In genomic region chr6:83456131-83456983, GRCm38 (mm10) we compare ENCODE assay signal across 7 mouse cellular contexts. TPM values are rescaled to one million over a fixed set of nuclear protein-coding genes. Genes with fewer than 3 reads are reported as not detected.
A peak's percentile ranks its signal among the peaks of the same experiment; 100 is the strongest.
DNase-seq lines count a peak whose midpoint lies in the region; ATAC-seq and TF ChIP-seq lines count a peak whose summit lies in the region.

No protein-coding gene starts in this region.

- WGBS in hindbrain, embryonic 16.5 days = 0% methylated on average over 38 of the region's 105 CpGs
- WGBS in limb, embryonic 14.5 days = 2% methylated on average over 42 of the region's 105 CpGs
- WGBS in midbrain, embryonic 14.5 days = under 1% methylated on average over 80 of the region's 105 CpGs
- WGBS in spleen, adult 2 months = 0% methylated on average over 44 of the region's 105 CpGs

- no peak for TF ChIP-seq CTCF in spleen, adult 2 months (IDR thresholded peaks at IDR 0.05; ENCODE audit: extremely low read depth, insufficient read depth, insufficient read length, insufficient replicate concordance)

- DNase-seq in cerebellum, postnatal 25 days = peak; percentile 72 to 79
- peak; percentile 48 to 68 for DNase-seq in gastrocnemius, adult 8-10 months (ENCODE audit: low spot score in 2 of 2)
- peak; percentile 61 for DNase-seq in limb, embryonic 14.5 days (ENCODE audit: low spot score)
- peak; percentile 91 for DNase-seq in midbrain, embryonic 14.5 days
- peak; percentile 45 to 83 for DNase-seq in spleen, adult 2 months (ENCODE audit: low read depth in 1 of 2, low spot score in 2 of 2)

- H3K4me2 ChIP-seq in hindbrain, embryonic 16.5 days (ENCODE audit: low read length) = peak overlapping the region; percentile 94
- peak overlapping the region; percentile 90 for H3K4me2 ChIP-seq in limb, embryonic 14.5 days (replicated peaks; ENCODE audit: low read depth, low read length, severe bottlenecking)
- H3K4me2 ChIP-seq in midbrain, embryonic 14.5 days (ENCODE audit: low read length) = peak overlapping the region; percentile 92

- no peak for TF ChIP-seq POLR2A in limb, embryonic 14.5 days (IDR thresholded peaks at IDR 0.05; ENCODE audit: borderline replicate concordance, extremely low read depth, insufficient read depth, insufficient read length)
- TF ChIP-seq POLR2A in spleen, adult 2 months (IDR thresholded peaks at IDR 0.05; ENCODE audit: low read depth, low read length) = no peak; the same call in 1 of the 2 replicates

- peak overlapping the region; percentile 79 for H3K4me3 ChIP-seq in hindbrain, embryonic 16.5 days (ENCODE audit: low read length)
- peak overlapping the region; percentile 81 for H3K4me3 ChIP-seq in limb, embryonic 14.5 days (replicated peaks; ENCODE audit: low read length)
- H3K4me3 ChIP-seq in midbrain, embryonic 14.5 days (replicated peaks; ENCODE audit: low read depth, low read length) = peak overlapping the region; percentile 79
- peak overlapping the region; percentile 83 for H3K4me3 ChIP-seq in spleen, adult 2 months (ENCODE audit: extremely low read depth, insufficient read depth, insufficient read length)

- peak overlapping the region; percentile 92 for H3K27ac ChIP-seq in hindbrain, embryonic 16.5 days (ENCODE audit: low read depth, low read length)
- peak overlapping the region; percentile 92 for H3K27ac ChIP-seq in limb, embryonic 14.5 days (replicated peaks; ENCODE audit: low read depth, low read length)
- peak overlapping the region; percentile 96 for H3K27ac ChIP-seq in midbrain, embryonic 14.5 days (replicated peaks; ENCODE audit: low read depth, low read length)
- H3K27ac ChIP-seq in spleen, adult 2 months (ENCODE audit: insufficient read depth, low read length) = peak overlapping the region; percentile 92

- H3K36me3 ChIP-seq in hindbrain, embryonic 16.5 days (ENCODE audit: control insufficient read depth, insufficient read depth, low read length) = no peaks in the 10 kb centered on the region
- 0 out of 2 replicates have a peak, but pooled peaks cover 6% of the 10 kb centered on the region for H3K36me3 ChIP-seq in limb, embryonic 14.5 days (ENCODE audit: control insufficient read depth, insufficient read depth, low read length)
- H3K36me3 ChIP-seq in midbrain, embryonic 14.5 days (ENCODE audit: control insufficient read depth, insufficient read depth, low read length) = 0 out of 2 replicates have a peak, but pooled peaks cover 3% of the 10 kb centered on the region
- H3K36me3 ChIP-seq in spleen, adult 2 months (ENCODE audit: control insufficient read depth, insufficient read depth, low read length) = no peaks in the 10 kb centered on the region; the same call in 1 of the 2 replicates

- no peaks in the 10 kb centered on the region for H3K9me3 ChIP-seq in hindbrain, embryonic 16.5 days (ENCODE audit: control insufficient read depth, low read length)
- no peaks in the 10 kb centered on the region for H3K9me3 ChIP-seq in limb, embryonic 14.5 days (ENCODE audit: control insufficient read depth, low read length)
- no peaks in the 10 kb centered on the region for H3K9me3 ChIP-seq in midbrain, embryonic 14.5 days (ENCODE audit: control insufficient read depth, low read length)

- peak; percentile 60 for ATAC-seq in activated CD4-positive, CD25-positive, alpha-beta regulatory T cell, adult 4 months
- peak; percentile 70 for ATAC-seq in hindbrain, embryonic 16.5 days
- ATAC-seq in limb, embryonic 14.5 days (ENCODE audit: low FRiP score, low read depth) = peak; percentile 82
- ATAC-seq in midbrain, embryonic 14.5 days (ENCODE audit: low FRiP score, low TSS enrichment) = peak; percentile 81

- H3K4me1 ChIP-seq in hindbrain, embryonic 16.5 days (ENCODE audit: control insufficient read depth, insufficient read depth, low read depth, low read length) = peaks cover 49% of the 10 kb centered on the region
- H3K4me1 ChIP-seq in limb, embryonic 14.5 days (ENCODE audit: control insufficient read depth, insufficient read depth, low read length) = peaks cover 46% of the 10 kb centered on the region
- H3K4me1 ChIP-seq in midbrain, embryonic 14.5 days (ENCODE audit: control insufficient read depth, insufficient read depth, low read length) = peaks cover 48% of the 10 kb centered on the region
- peaks cover 26% of the 10 kb centered on the region for H3K4me1 ChIP-seq in spleen, adult 2 months (ENCODE audit: control insufficient read depth, insufficient read depth, insufficient read length)

- H3K9ac ChIP-seq in hindbrain, embryonic 16.5 days (ENCODE audit: low read depth, low read length) = peak overlapping the region; percentile 93
- peak overlapping the region; percentile 96 for H3K9ac ChIP-seq in limb, embryonic 14.5 days (ENCODE audit: low read depth, low read length, severe bottlenecking)
- peak overlapping the region; percentile 97 for H3K9ac ChIP-seq in midbrain, embryonic 14.5 days (replicated peaks; ENCODE audit: low read length)

- H3K27me3 ChIP-seq in hindbrain, embryonic 16.5 days (replicated peaks; ENCODE audit: control insufficient read depth, insufficient read depth, low read length) = no peaks in the 10 kb centered on the region
- H3K27me3 ChIP-seq in limb, embryonic 14.5 days (ENCODE audit: control insufficient read depth, insufficient read depth, low read length) = no peaks in the 10 kb centered on the region
- H3K27me3 ChIP-seq in midbrain, embryonic 14.5 days (ENCODE audit: control insufficient read depth, insufficient read depth, low read length) = no peaks in the 10 kb centered on the region
- H3K27me3 ChIP-seq in spleen, adult 2 months (ENCODE audit: control insufficient read depth, insufficient read depth, low read length) = no peaks in the 10 kb centered on the region

RNA-seq across cellular contexts. Expression of gene Tet3, which starts 2.5 kb away (rescaled TPM):
- 10 to 100 TPM; 17.2 to 23.9 TPM for polyA plus RNA-seq in activated CD4-positive, CD25-positive, alpha-beta regulatory T cell, adult 4 months (2017; shearing (Covaris generic))
- 10 to 100 TPM in 3 of 4 experiments, 1 to 10 TPM in 1; 9.8 to 20.1 (median 14.8) TPM for total RNA-seq in gastrocnemius, adult 8-10 months (2022)
- 51.4 and 62.2 TPM in 2 replicates for polyA plus RNA-seq in hindbrain, embryonic 16.5 days (2015; fragmentation: Nextera tagmentation; extraction: Ambion mirVana)
- 21.1 and 24.9 TPM in 2 replicates for polyA plus RNA-seq in limb, embryonic 14.5 days (2012; rRNA removed)
- polyA plus RNA-seq in limb, embryonic 14.5 days (2014; fragmentation: Nextera tagmentation; extraction: Ambion mirVana) = 44.3 and 49.0 TPM in 2 replicates
- polyA plus RNA-seq in midbrain, embryonic 14.5 days (2014; fragmentation: Nextera tagmentation; extraction: Ambion mirVana) = 50.0 and 56.0 TPM in 2 replicates
- 21.1 and 22.9 TPM in 2 replicates for polyA plus RNA-seq in spleen, adult 2 months (2012; rRNA removed)

RNA-seq across cellular contexts. Expression of gene Dguok, which starts 50.4 kb away (rescaled TPM):
- polyA plus RNA-seq in activated CD4-positive, CD25-positive, alpha-beta regulatory T cell, adult 4 months (2017; shearing (Covaris generic)) = 10 to 100 TPM; 65.1 to 79.0 TPM
- 10 to 100 TPM; 14.6 to 17.3 (median 16.2) TPM for total RNA-seq in gastrocnemius, adult 8-10 months (2022)
- 68.0 and 69.6 TPM in 2 replicates for polyA plus RNA-seq in hindbrain, embryonic 16.5 days (2015; fragmentation: Nextera tagmentation; extraction: Ambion mirVana)
- 89.0 and 104 TPM in 2 replicates for polyA plus RNA-seq in limb, embryonic 14.5 days (2012; rRNA removed)
- polyA plus RNA-seq in limb, embryonic 14.5 days (2014; fragmentation: Nextera tagmentation; extraction: Ambion mirVana) = 77.0 and 87.0 TPM in 2 replicates
- 66.6 and 68.5 TPM in 2 replicates for polyA plus RNA-seq in midbrain, embryonic 14.5 days (2014; fragmentation: Nextera tagmentation; extraction: Ambion mirVana)
- polyA plus RNA-seq in spleen, adult 2 months (2012; rRNA removed) = 41.8 and 44.9 TPM in 2 replicates

Comparison
In these comparisons a context has a peak if more than half of its experiments do, and no peak if none do; other contexts are left out.
1. Peak in every context shown above with its lines: DNase-seq, ATAC-seq, H3K4me3 ChIP-seq and H3K27ac ChIP-seq.